Mouse (Mus musculus) Muller cell, postnatal 12 days (primary cell): ENCODE measurements around the gene Mier1.
A peak's percentile ranks its signal among the peaks of the same experiment; 100 is the strongest.
"Not testable (repeated sequence)": the region's sequence is repeated elsewhere in the genome, so short reads cannot be mapped to it uniquely, and the experiment has no call there.

Experiments used
- DNase-seq: peaks from one replicate; pipeline ENCODE4 v3.0.0-alpha.2; 2015; ENCODE audit errors: inconsistent ontology term

Mier1 gene

GRCm38 (mm10) chr4:103166198-103166597 is 52.0 kb downstream of the Mier1 start:
- DNase-seq: not testable (repeated sequence)

- DNase-seq: no peak
Observed at GRCm38 (mm10) chr4:103171256-103171655, 57.1 kb downstream of the Mier1 start.

GRCm38 (mm10) chr4:103173507-103173906 is 59.3 kb downstream of the Mier1 start:
- peak; percentile 17 for DNase-seq

GRCm38 (mm10) chr4:103174001-103174400 is 59.8 kb downstream of the Mier1 start:
- DNase-seq: peak; percentile 71

GRCm38 (mm10) chr4:103177681-103178080 is 63.5 kb downstream of the Mier1 start:
- no peak for DNase-seq

- DNase-seq: no peak
Observed at GRCm38 (mm10) chr4:103178635-103179318, 64.6 kb downstream of the Mier1 start.

GRCm38 (mm10) chr4:103179581-103179980 is 65.4 kb downstream of the Mier1 start:
- DNase-seq: peak; percentile 22

- no peak for DNase-seq
Observed at GRCm38 (mm10) chr4:103180300-103180888, 66.2 kb downstream of the Mier1 start.

GRCm38 (mm10) chr4:103188786-103189640 is 74.8 kb downstream of the Mier1 start:
- no peak for DNase-seq

- DNase-seq: no peak
Observed at GRCm38 (mm10) chr4:103192421-103192820, 78.2 kb downstream of the Mier1 start.

GRCm38 (mm10) chr4:103197401-103197800 is 83.2 kb downstream of the Mier1 start:
- no peak for DNase-seq

GRCm38 (mm10) chr4:103199086-103199485 is 84.9 kb downstream of the Mier1 start:
- DNase-seq: no peak

- DNase-seq: no peak
Observed at GRCm38 (mm10) chr4:103200046-103200445, 85.9 kb downstream of the Mier1 start.

- DNase-seq: peak; percentile 51
Observed at GRCm38 (mm10) chr4:103203646-103204045, 89.5 kb downstream of the Mier1 start.

- no peak for DNase-seq
Observed at GRCm38 (mm10) chr4:103208553-103208952, 94.4 kb downstream of the Mier1 start.

GRCm38 (mm10) chr4:103213859-103214497 is 99.8 kb downstream of the Mier1 start:
- peak; percentile 66 for DNase-seq

- DNase-seq: peak; percentile 61
Observed at GRCm38 (mm10) chr4:103214498-103214924, 100.3 kb downstream of the Mier1 start.
